Comparison of ENCODE assay signal across 13 mouse cellular contexts in genomic region chr2:167344871-167345507, GRCm38 (mm10). TPM values are rescaled to one million over a fixed set of nuclear protein-coding genes. Genes with fewer than 3 reads are reported as not detected.
DNase-seq lines count a peak whose midpoint lies in the region; ATAC-seq and TF ChIP-seq lines count a peak whose summit lies in the region.
"Had no signal": no experiment of that assay in that cellular context is flagged by ENCODE, and none has a peak within 500 bp of the region (broad histone marks: within the 10 kb centered on the region; RNA-seq: fewer than 3 reads in every experiment).

No protein-coding gene starts in this region.

- no peak for ATAC-seq in heart, embryonic 12.5 days (ENCODE audit: insufficient number of reproducible peaks, low FRiP score)
- no peak for ATAC-seq in lung, postnatal 0 days
- no peak for ATAC-seq in stomach, postnatal 0 days (ENCODE audit: low FRiP score, low TSS enrichment)

- H3K9me3 ChIP-seq in heart, embryonic 12.5 days (replicated peaks): no peaks in the 10 kb centered on the region
- no peaks in the 10 kb centered on the region for H3K9me3 ChIP-seq in lung, postnatal 0 days (ENCODE audit: low read length)
- no peaks in the 10 kb centered on the region for H3K9me3 ChIP-seq in stomach, postnatal 0 days (ENCODE audit: control insufficient read depth, low read length)
- H3K9me3 ChIP-seq: limb, embryonic 10.5 days had no signal

- H3K4me1 ChIP-seq in heart, embryonic 12.5 days (replicated peaks): peaks cover 55% of the 10 kb centered on the region
- H3K4me1 ChIP-seq in lung, postnatal 0 days (ENCODE audit: insufficient read depth, low read depth, low read length): peaks cover 7% of the 10 kb centered on the region; the same call in 1 of the 2 replicates
- H3K4me1 ChIP-seq in stomach, postnatal 0 days (replicated peaks; ENCODE audit: control insufficient read depth, insufficient read depth): peaks cover 3% of the 10 kb centered on the region; the same call in 1 of the 2 replicates

- no peak overlapping the region for H3K9ac ChIP-seq in heart, embryonic 12.5 days
- H3K9ac ChIP-seq in lung, postnatal 0 days (replicated peaks; ENCODE audit: low read depth): no peak overlapping the region
- no peak overlapping the region for H3K9ac ChIP-seq in stomach, postnatal 0 days (ENCODE audit: low read length)

- peak overlapping the region; percentile 40 for H3K4me2 ChIP-seq in heart, embryonic 12.5 days
- H3K4me2 ChIP-seq in lung, postnatal 0 days (replicated peaks; ENCODE audit: low read depth, low read length): no peak overlapping the region
- H3K4me2 ChIP-seq in stomach, postnatal 0 days (replicated peaks; ENCODE audit: low read depth): no peak overlapping the region

- TF ChIP-seq CTCF in lung, postnatal 0 days (IDR thresholded peaks at IDR 0.05): peak; percentile 68
- peak; percentile 65 for TF ChIP-seq CTCF in stomach, postnatal 0 days (IDR thresholded peaks at IDR 0.05; ENCODE audit: low read depth)

- no peak for DNase-seq in heart, postnatal 25 days (ENCODE audit: low spot score)
- DNase-seq in lung, postnatal 0 days (ENCODE audit: low spot score): no peak
- no peak for DNase-seq in lung, adult 18-20 months
- DNase-seq in T-cell, adult 2 months (ENCODE audit: low spot score): peak; percentile 35
- no peak for DNase-seq in stomach, postnatal 0 days (ENCODE audit: low spot score)
- DNase-seq in right cerebral cortex, adult 18-20 months: no peak
- DNase-seq: cerebellum, postnatal 14 days; heart, postnatal 14 days; kidney, postnatal 4 days; lung, postnatal 36 days had no signal

- no peak overlapping the region for H3K4me3 ChIP-seq in heart, embryonic 12.5 days
- no peak overlapping the region for H3K4me3 ChIP-seq in lung, postnatal 0 days (ENCODE audit: low read depth, low read length)
- H3K4me3 ChIP-seq in stomach, postnatal 0 days (ENCODE audit: low read depth, low read length): no peak overlapping the region
- H3K4me3 ChIP-seq: limb, embryonic 10.5 days; myocyte had no signal

- intact Hi-C loops in heart, postnatal 25 days (cut with DNase I): loop anchor here (5.0 kb wide), 1 partner anchor 72 kb away; no protein-coding TSS in a partner anchor

- no peak overlapping the region; the same call in 1 of the 2 replicates for H3K27ac ChIP-seq in heart, embryonic 12.5 days (ENCODE audit: poor library complexity, severe bottlenecking)
- no peak overlapping the region for H3K27ac ChIP-seq in lung, postnatal 0 days (ENCODE audit: low read length)
- no peak overlapping the region for H3K27ac ChIP-seq in stomach, postnatal 0 days (replicated peaks)
- H3K27ac ChIP-seq: limb, embryonic 10.5 days had no signal

- WGBS in heart, embryonic 12.5 days: 53% methylated on average over 5 of the region's 5 CpGs
- 34% methylated on average over 5 of the region's 5 CpGs for WGBS in lung, postnatal 0 days
- 48% methylated on average over 5 of the region's 5 CpGs for WGBS in stomach, postnatal 0 days

- TF ChIP-seq EP300 in lung, postnatal 0 days (IDR thresholded peaks at IDR 0.05): no peak
- no peak for TF ChIP-seq EP300 in stomach, postnatal 0 days (optimal IDR thresholded peaks at IDR 0.05)

- no peaks in the 10 kb centered on the region for H3K27me3 ChIP-seq in heart, embryonic 12.5 days (replicated peaks)
- H3K27me3 ChIP-seq in lung, postnatal 0 days (replicated peaks; ENCODE audit: insufficient read depth, low read length): no peaks in the 10 kb centered on the region
- no peaks in the 10 kb centered on the region for H3K27me3 ChIP-seq in stomach, postnatal 0 days (ENCODE audit: control insufficient read depth, insufficient read depth, low read length)

- H3K36me3 ChIP-seq in heart, embryonic 12.5 days: no peaks in the 10 kb centered on the region
- H3K36me3 ChIP-seq in lung, postnatal 0 days (ENCODE audit: insufficient read depth, low read length): no peaks in the 10 kb centered on the region
- no peaks in the 10 kb centered on the region for H3K36me3 ChIP-seq in stomach, postnatal 0 days (ENCODE audit: control insufficient read depth, insufficient read depth, low read length)
- H3K36me3 ChIP-seq: limb, embryonic 10.5 days had no signal

RNA-seq across cellular contexts. Expression of gene B4galt5, which starts 4.0 kb away (rescaled TPM):
- polyA plus RNA-seq in heart, embryonic 12.5 days (2016; fragmentation: Nextera tagmentation; extraction: Ambion mirVana): 14.9 and 21.1 TPM in 2 replicates
- 10 to 100 TPM; 12.7 to 14.6 TPM for total RNA-seq in heart, postnatal 25 days (2021)
- polyA plus RNA-seq in lung, postnatal 0 days (2015; fragmentation: Nextera tagmentation; extraction: Ambion mirVana): 10.3 and 12.2 TPM in 2 replicates
- 4.5 and 6.0 TPM in 2 replicates for polyA plus RNA-seq in stomach, postnatal 0 days (2015; fragmentation: Nextera tagmentation; extraction: Ambion mirVana)
